Mouse (Mus musculus) embryo, embryonic 10.5 days (tissue): ENCODE measurements around the gene Tmprss4.
A peak's percentile ranks its signal among the peaks of the same experiment; 100 is the strongest.

Experiments used
- DNase-seq: peaks from one replicate; pipeline ENCODE4 v3.0.0-alpha.2; 2015; ENCODE audit warnings: low spot score

Tmprss4 gene

GRCm38 (mm10) chr9:45203797-45204410 lies at the start of gene Tmprss4:
Tmprss4 (minus strand) TSS chr9:45204092.
- DNase-seq: peak; percentile 8

DNA sequence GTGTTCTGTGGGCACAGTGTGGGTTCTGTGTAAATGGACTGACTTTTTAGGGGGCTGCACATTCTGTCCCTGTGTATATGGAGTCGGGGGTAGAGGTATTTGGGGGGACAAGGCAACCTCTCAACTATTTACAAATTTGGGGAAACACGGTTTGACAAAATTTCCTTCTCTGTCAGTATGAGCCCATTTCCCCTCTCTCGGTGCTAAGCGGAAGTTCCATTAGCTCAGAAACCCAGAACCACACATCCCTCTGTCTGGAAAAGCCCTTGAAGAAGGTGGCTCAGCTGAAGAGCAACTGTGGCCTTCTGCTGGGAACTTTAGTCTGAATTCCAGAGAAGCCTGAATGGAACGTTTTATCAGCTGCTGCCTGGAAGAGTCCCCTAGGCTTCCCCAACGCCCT lies 48.5 kb upstream of the Tmprss4 start:
- no peak for DNase-seq

DNA sequence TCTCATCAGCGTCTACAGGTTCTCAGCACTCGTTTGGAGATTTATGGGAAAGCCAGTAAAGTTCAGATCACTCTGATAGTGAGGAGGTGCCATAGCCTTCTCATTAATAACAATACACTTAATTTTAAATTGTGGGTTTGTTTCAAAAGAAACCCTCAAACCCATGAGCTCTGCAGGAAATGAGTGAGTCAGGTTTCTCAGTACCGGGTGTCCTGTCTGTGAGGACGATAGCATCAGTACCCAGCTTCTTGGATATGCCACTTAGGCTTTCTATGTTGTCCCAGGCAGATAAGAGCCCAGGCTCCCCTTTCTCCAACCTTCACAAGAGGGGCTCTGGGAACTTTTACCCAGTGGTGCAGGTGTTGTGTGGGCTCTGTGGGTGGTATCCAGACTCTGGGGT lies 48.1 kb upstream of the Tmprss4 start:
- DNase-seq: no peak

DNA sequence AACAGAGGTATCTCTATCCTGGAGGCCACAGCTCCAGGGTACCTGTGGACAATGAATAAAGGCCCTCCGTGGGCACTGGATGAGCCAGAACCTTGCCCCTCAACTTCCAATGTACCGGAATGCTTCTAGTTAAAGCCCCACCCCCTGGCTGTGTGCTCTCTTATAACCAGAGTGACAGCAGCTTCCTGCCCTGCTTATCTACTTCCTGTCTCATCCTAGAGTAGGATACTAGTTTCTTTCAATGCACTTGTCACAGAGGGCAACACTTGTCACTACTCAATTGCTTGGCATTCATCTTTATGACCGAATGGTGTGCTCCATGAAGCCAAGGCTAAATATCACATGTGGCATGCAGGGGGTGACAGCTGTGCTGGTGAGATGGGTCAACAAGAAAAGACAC lies 47.4 kb upstream of the Tmprss4 start:
- DNase-seq: no peak

DNA sequence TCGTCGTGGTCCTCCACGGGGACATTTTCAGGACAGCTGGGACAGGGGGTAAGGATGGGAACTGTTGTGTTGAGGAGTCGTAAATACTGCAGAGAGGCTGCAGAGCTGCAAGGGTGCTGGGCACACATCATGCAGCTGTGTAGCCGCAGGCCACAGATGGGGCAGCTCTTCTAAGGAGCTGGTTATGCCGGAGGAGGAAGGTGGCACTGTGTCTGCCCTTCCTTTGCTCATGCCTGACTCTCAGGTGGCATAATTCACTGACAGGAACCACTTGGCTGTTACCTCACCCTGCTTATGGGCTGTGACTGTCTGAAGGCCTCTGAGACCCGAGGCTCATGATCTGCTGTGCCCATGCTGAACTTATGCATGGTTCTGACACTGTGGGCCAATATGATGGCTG lies 46.4 kb upstream of the Tmprss4 start:
- DNase-seq: no peak

- DNase-seq: no peak
Measured at GRCm38 (mm10) chr9:45247536-45247935, 43.6 kb upstream of the Tmprss4 start.

GRCm38 (mm10) chr9:45246060-45246459 lies 42.2 kb upstream of the Tmprss4 start:
- no peak for DNase-seq

GRCm38 (mm10) chr9:45245432-45245831 lies 41.5 kb upstream of the Tmprss4 start:
- DNase-seq: no peak

GRCm38 (mm10) chr9:45241397-45241796 lies 37.5 kb upstream of the Tmprss4 start:
- DNase-seq: no peak

DNA sequence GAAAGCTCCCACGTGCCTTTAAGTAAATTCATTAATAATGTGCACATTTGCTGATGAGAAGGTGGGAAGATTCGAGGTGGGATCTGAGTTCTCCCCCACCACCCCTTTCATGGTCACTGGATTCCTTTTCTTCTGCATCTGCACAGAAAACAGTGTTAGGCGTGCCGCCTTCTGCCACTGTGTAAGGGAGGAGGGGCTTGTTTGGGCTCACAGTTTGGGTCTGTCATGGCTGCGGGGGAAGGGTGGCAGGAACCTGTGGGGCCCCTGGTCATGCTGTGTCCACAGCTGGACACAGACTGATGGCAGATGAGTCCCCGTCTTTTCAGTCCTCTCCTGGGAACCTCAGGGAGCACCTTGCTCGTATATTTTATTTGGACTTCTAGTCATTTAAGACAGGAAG lies 32.9 kb upstream of the Tmprss4 start:
- DNase-seq: no peak

GRCm38 (mm10) chr9:45235668-45236227 lies 31.9 kb upstream of the Tmprss4 start:
- no peak for DNase-seq

DNA sequence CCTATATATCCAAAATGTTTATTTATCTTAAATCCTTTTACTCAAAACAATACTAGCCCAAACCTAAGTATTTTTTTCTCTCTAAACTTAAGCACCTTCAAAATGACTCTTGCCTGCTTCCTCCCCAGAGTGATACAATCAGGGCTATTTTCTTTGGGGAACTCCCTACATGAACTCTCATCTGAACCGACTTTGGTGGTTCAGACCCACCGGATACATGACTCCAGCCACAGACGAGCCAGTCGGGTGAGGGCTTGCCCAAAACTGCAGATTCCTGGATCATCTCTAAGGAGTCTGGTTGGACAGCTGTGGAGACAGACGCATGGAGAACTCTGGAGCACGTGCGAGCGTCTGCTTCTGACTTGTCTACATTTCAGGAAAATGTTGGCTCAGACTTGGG lies 25.5 kb upstream of the Tmprss4 start:
- DNase-seq: no peak

DNA sequence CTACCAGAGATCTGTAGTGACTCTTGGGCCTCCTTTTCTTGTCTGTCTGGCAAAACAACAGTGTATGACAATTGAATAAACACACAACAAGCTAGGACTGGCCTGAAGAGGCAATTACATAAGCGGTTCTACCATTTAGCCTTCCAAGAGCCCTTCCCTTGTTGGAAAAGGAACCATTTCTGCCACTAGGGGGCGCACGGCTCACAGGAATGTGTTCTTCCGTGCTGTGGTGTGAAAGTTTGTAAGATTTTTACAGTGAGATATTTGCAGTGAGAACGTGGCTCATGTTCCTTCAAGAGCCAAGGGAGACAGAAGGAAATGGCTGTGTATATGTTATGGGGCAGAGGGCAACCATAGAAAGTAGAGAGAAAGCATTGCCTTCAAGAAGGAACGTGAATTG lies 17.7 kb upstream of the Tmprss4 start:
- DNase-seq: peak; percentile 94

- no peak for DNase-seq
Measured at GRCm38 (mm10) chr9:45219644-45220043, 15.8 kb upstream of the Tmprss4 start.

- DNase-seq: no peak
Measured at GRCm38 (mm10) chr9:45215526-45216179, 11.8 kb upstream of the Tmprss4 start.

DNA sequence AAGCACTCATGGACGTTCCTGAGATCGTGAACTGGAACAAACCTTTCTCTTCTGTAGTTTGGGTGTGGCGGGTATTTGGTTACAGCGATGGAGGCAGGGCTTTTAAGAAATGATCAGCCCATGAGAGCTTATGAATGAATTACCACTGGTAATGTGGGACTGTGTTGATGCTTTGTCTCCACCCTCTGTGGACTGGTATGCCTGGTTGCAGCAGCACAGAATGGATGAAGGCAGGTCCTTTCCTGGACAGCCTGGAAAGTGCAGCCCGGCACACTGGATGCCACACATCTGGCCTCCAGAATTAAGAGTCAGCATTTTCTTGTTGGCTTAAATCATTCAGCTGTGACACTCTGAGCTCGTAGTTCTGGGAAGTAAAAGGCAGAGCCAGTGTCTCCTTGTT lies 8.1 kb upstream of the Tmprss4 start:
- no peak for DNase-seq

DNA sequence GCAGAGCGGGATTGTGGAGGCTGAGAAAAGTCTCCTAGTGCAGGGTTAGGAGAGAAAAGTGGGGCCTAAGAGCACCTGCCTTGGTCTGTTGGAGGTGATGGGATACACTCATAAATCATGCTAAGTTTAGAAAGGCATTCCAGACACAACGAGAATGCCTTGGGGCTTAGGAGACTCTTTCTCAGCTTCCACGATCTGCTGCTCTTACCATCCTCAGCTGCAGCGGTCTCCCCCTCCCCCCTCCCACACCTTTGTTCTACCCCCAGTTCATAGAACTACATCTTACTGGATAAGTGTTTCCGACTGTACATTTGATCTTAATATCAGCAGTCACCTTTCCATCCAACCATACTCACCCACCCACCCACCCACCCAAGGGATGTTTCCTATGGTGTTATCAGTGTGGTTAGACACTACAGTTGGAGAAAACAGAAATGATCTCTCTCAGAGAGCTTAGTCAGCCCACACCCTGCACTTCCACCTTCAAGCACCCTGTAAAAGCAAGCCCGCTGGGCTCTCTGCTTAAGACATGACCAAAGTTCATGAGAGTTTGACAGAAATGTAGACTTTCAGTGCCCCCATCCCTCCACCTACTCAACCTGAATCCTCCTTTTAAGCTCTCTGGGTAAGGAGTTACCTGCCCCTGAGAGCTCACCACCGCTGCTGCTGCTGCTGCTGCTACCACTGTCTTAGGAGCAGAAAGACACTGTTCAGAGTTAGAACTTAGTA lies 3.3 kb upstream of the Tmprss4 start:
- DNase-seq: no peak

GRCm38 (mm10) chr9:45206121-45206520 lies 2.2 kb upstream of the Tmprss4 start:
- no peak for DNase-seq

DNA sequence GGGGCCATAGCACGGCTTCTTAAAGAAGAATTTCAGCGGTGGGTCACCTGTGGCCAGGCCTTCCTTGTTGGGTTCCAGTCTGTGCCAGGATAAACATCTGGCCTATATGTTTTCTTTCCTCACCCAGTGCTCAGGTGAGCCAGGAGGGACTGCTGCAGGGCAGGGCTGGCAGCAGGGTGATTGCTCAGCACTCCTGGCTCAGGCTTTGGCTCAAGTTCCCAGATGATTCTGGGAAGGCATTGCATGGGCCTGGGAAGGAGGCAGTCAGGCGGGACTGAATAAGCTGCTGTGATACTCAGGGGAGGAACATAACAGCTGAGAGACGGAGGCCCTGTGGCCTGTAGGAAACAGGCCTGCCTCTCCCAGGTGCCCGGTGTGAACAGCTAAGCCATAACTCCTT lies 1.3 kb upstream of the Tmprss4 start:
- no peak for DNase-seq

GRCm38 (mm10) chr9:45202021-45202798 lies 1.7 kb downstream of the Tmprss4 start:
- no peak for DNase-seq

DNA sequence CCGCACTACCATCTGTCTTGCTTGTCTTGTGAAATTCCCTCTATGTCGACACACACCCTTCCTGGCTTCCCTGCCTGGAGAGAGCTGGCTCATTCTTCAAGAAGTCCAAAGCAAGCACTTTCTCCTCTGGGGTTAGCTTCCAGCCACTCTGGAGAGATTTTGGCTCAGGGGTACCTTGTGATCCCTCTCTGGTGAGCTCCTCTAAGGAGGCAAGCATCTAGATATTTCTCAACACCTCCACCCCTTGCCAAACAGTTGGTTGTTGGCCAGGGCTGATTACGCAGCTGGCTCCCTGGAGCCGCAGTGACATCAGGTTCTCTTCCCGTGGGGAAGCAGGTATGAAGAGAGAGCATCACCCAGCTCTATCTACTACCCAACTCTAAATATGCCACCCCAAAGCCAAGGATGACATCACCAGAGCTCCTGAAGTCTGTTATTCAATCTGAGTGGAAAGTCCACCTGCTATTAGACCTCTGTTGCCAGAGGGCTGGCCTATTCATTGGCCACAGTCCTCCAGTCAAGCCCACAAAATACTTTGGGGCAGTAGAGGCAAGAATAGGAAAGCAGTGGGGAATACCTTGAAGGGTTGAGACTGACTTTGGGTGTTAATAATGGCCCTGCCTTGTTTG lies 2.5 kb downstream of the Tmprss4 start:
- no peak for DNase-seq

DNA sequence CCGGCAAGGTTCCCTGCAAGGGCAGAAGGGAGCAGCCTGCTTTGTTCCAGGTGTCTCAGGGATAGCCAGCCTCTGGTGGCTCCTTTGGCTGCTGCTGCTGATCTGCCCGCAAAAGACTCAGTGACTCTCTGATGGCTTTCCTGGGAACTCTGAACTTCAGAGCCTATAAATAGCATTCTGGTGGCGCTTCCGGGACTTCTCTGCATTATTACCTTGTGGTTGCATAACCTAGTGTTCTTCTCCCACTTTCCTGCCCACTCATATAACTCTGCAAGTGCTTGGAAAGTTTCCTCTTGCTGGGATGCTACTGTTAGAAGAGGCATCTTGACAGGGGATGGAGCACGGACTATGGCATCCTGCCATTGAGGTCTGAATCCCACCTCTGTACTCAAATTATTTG lies 6.3 kb downstream of the Tmprss4 start:
- DNase-seq: no peak
